Mouse (Mus musculus): ENCODE results near the gene Smg9. TPM values are rescaled to one million over a fixed set of nuclear protein-coding genes. Genes with fewer than 3 reads are reported as not detected.

Gene Smg9
- total RNA-seq, 2 experiments from 2014 or later: 25.6 to 32.3 TPM

GRCm38 (mm10) chr7:24406528-24407344 lies 7.3 kb downstream of the Smg9 start:
- DNase-seq (ENCODE audit: low spot score in 2 of 2): peak in 1 of 2 experiments; percentile 66

GRCm38 (mm10) chr7:24408186-24408585 lies 8.8 kb downstream of the Smg9 start:
- no peak for DNase-seq (ENCODE audit: low spot score in 2 of 2)

DNA sequence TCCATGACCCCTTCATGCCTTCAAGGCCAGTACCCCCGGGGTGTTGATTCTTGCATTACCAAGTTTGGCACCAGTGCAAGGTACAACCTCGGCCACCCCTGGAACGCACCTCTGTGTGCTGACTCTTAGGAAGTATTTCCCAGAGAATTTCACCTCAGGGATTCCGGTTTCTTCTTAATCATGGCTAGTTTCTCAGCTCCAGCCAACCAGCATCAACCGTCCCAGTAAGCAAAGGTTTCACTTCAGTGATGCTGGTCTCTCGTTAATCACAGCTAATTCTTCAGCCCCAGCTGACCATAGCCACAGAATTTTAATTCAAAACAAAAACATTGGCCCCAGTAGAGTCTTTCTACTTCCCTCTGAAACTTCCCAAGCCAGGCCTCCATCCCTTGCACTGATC lies 10.7 kb downstream of the Smg9 start:
- DNase-seq (ENCODE audit: low spot score in 2 of 2): no peak

DNA sequence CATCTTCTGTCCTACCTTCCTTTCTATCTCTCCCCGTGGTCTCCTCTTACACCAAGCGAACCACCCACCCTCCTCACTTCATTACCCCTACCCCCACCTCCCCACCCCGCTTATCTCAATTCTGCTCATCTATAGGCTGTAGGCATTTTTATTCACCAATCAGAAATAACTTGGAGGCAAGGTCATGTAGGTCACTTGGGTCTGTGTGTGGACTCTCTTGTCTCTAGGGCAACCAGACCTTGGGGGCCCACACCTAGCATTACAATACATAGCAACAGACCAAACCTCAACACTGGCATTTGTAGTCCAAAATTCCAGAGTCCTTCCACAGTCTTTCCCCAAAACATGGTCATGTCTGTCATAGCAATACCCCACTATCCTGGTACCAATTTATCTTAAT lies 11.4 kb downstream of the Smg9 start:
- DNase-seq (ENCODE audit: low spot score in 2 of 2): no peak

DNA sequence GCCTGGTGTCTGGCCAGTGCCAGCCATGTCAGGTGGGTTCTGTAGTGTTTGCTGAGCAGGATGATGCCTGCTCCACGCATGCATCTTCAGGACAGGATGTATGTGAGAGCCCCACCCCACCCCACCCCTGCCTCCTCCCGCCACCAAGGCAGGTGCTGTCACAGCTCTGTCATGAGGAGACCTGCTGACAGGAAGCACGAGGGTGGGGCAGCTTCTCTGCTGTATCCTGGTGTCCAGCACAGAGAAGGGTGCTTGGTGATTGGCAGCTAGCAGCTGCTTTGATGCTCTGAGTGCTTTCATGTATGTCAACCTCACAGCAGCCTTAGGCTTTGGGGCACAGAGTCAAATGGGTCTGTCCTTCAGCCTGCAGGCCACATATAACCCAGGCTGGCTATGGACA lies 14.2 kb downstream of the Smg9 start:
- DNase-seq (ENCODE audit: low spot score in 2 of 2): no peak

GRCm38 (mm10) chr7:24415261-24415660 lies 15.8 kb downstream of the Smg9 start:
- DNase-seq (ENCODE audit: low spot score in 2 of 2): no peak

GRCm38 (mm10) chr7:24419579-24419978 lies 20.2 kb downstream of the Smg9 start:
- no peak for DNase-seq (ENCODE audit: low spot score in 2 of 2)

DNA sequence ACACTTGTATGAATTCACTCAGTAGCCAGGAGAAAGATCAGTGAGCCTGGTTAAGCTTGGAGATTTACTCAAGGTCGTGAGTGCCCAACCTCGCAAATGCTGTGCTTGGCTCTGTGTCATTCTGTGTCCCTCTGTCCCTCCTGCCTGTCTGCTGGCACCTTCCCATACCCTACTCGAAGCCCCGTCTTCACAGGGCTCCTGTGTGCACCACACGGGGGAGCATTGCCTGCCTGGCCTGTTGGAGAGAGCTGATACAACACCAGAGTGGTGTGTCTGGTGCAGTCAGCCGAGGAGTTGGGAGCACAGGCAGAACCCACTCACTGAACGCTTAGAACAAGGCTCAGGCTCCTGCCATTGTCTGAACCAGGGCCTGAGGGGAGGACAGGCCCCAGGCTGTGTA lies 22.2 kb downstream of the Smg9 start:
- no peak for DNase-seq (ENCODE audit: low spot score in 2 of 2)

DNA sequence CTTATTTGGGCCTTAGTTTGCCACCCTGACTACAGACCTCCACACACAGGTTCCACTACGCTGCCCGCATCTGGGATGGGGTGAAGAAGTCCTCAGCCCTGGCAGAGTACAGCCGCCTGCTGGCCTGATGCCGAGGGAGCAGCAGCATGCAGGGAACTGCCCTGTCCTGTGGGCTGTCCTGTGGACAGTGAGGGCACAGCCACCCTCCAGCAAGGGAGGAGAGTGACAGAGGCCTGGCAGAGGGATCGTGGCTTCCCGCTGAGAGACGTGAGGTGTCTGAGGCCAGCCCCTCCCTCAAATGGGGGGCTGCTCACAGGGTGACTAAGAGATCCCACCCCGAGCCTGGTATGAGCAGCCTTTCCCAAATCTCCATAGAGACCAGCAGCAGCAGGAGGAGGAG lies 22.8 kb downstream of the Smg9 start:
- no peak for DNase-seq (ENCODE audit: low spot score in 2 of 2)

DNA sequence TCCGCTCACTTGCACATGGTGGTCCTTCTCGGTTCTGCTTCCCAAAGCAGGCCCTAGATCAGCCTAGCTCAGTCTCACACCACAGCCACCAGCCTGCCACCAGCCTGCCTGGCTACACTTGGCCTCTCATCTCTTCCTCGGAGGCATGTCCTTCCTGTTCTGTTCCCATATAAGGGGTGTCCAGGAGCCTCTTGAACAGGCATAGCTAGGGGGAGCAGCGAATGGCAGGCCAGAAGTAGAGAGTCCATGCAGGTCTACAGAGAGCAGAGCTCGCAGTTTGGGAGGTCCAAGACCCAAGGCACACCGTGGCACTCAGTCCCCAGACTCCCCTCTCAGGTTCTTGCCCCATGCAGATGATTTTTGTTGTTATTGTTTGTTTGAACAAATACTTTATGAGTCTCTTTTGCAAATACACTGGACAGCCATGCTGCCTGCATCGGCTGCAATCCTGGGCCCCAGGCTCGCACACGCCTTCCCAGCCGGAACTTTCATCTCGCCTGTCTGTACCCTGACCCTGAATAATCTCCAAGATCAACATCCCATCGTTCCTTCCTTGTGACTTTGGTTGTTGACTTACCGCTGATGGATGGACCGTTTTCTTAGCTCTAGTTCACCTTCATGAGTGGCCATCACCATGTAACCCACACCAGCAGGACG lies 23.8 kb downstream of the Smg9 start:
- no peak for DNase-seq (ENCODE audit: low spot score in 2 of 2)

GRCm38 (mm10) chr7:24423956-24424732 lies 24.7 kb downstream of the Smg9 start:
- DNase-seq (ENCODE audit: low spot score in 2 of 2): no peak

- no peak for DNase-seq (ENCODE audit: low spot score in 2 of 2)
Measured at GRCm38 (mm10) chr7:24425919-24426318, 26.5 kb downstream of the Smg9 start.

DNA sequence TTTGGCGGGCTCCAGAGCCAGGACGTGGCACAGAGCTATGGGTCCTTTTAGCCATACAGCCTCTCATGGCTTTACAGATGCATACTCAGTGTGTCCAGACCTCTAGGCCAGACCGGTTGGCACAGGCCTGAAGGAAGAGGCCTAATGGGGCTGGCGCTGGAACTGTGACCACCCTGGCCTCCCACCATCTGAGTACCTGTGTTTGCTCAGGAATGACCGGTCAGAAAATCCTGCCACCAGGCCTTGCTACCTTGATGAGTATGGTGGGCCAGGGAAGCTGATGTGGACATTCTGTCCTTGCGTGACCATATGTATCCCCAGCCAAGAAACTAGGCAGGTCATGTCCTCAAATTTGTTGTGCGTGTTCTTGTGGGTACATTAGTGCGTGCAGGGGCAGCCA lies 27.7 kb downstream of the Smg9 start:
- DNase-seq (ENCODE audit: low spot score in 2 of 2): no peak

DNA sequence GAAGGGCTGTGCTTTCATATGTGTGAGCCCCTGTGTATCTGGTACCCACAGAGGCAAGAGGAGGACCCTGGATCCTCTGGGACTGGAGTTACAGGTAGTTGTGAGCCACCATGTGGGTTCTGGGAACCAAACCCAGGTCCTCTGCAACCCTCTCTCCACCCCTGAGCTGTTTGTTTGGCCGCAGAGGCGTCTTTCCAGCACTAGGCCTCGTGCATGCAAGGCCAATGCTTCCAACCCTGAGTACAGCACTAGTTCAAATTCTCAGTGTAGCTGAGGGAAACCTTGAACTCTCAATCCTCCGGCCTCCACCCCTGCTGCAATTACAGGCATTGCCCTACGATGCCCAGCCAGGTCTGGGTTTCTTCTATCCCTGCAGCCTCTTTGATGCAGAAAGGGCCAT lies 29.3 kb downstream of the Smg9 start:
- no peak for DNase-seq (ENCODE audit: low spot score in 2 of 2)

- no peak for DNase-seq (ENCODE audit: low spot score in 2 of 2)
Measured at GRCm38 (mm10) chr7:24429413-24430112, 30.1 kb downstream of the Smg9 start.

- DNase-seq (ENCODE audit: low spot score in 2 of 2): no peak
Measured at GRCm38 (mm10) chr7:24430551-24431345, 31.3 kb downstream of the Smg9 start.

DNA sequence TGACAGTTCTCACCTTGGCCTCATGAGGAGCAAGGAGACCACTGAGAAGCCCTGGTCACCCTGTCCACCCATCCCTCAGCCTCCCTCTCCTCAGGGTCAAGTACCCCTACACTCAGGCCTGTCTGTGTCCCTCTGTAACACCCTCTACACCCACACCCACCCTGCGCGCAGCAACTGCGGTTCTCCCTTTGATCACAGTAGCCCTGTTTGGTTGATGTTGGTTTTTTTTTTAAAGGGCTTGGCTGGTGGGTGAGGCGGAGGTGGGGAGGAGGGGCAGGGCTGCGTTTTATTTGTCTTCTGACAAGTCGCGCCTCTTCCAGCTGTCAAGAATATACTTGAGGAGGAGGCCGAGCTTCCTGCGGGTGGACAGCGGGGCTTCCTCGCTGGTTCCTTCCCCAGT lies 32.3 kb downstream of the Smg9 start:
- DNase-seq (ENCODE audit: low spot score in 2 of 2): no peak

DNA sequence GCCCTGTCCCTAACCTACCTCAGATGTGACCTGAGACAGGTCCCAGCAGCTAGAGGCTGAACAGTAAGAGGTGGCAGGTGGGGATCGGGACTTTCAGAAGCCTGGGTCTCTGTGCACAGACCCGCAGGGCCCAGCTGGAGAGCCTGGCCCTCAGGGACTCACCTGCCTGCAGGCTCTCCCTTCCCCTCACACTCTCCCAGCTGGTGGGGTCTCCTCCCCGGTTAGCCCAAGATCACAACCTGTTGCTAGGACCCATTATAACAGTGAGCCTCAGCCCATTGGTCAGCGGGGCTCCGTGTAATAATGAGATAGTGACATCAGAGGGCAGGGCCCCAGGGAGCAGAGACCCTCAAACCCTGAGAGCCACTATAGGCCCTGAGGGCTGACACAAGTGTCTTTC lies 35.9 kb downstream of the Smg9 start:
- DNase-seq (ENCODE audit: low spot score in 2 of 2): no peak

GRCm38 (mm10) chr7:24437981-24438380 lies 38.6 kb downstream of the Smg9 start:
- DNase-seq (ENCODE audit: low spot score in 2 of 2): no peak

DNA sequence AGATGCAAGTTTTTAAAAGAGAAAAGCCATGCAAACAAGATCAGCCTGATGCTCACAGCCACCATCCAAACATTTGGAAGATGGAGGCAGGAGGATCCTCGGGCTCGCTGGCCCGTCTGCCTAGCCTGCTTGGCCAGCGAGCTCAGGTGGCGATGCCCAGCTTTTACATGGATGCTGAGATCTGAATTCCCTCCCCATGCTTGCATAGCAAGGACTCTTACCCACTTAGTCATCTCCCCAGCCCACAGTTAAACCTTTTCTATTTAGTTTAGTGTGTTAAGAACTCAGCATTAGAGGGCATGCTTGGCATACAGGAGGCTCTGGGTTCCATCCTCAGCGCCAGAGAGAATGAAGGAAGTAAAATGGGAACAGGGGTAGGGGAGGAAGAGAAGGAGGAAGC lies 39.8 kb downstream of the Smg9 start:
- no peak for DNase-seq (ENCODE audit: low spot score in 2 of 2)

DNA sequence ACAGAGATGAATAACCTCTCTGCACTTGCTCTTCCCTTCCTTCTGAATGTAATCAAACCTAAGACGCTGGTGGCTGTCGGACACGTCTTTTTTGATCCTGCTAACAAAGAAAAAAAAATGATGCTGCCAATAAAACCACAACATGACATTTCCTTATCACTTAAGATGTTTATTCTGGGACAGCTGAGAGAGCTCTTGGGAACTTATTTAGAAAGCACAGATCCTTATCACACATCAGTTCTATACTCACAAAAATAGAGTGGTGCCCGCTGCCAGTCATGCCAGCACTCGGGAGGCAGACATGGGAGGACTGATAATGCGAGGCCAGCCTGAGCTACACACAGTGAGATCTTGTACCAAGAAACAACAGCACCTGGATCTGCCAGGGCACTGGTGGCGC lies 40.5 kb downstream of the Smg9 start:
- DNase-seq (ENCODE audit: low spot score in 2 of 2): no peak
